Mouse (Mus musculus) liver, embryonic 14.5 days (tissue): Measurements from ENCODE around the gene Mrps7. TPM values are rescaled to one million over a fixed set of nuclear protein-coding genes. Genes with fewer than 3 reads are reported as not detected.

Experiments used
- ATAC-seq: fragments of 200-750 bp; cut with Nextera tagmentation; 2 replicates; pipeline ENCODE4 v1.8.0; 2017; ENCODE audit warnings: moderate number of reproducible peaks, mild to moderate bottlenecking, moderate library complexity; ENCODE audit not compliant: insufficient read depth
- DNase-seq, 3 experiments: peaks; one replicate each; pipeline ENCODE4 v3.0.0-alpha.2; 2012 to 2013; ENCODE audit warnings: low read depth in 3 of 3, low spot score in 3 of 3
- H3K27ac ChIP-seq: fragments of 300-500 bp; sonication (generic); 2 replicates; pipeline ENCODE4 v1.5.1; 2014; ENCODE audit warnings: moderate library complexity, mild to moderate bottlenecking, control low read depth, inconsistent platforms
- H3K27me3 ChIP-seq: fragments of 300-500 bp; sonication (generic); 2 replicates; pipeline ENCODE4 v1.6.1; 2014; ENCODE audit warnings: mild to moderate bottlenecking, low read length, moderate library complexity; ENCODE audit not compliant: control insufficient read depth, insufficient read depth
- H3K36me3 ChIP-seq: fragments of 300-500 bp; sonication (generic); replicated peaks from 2 replicates; pipeline ENCODE4 v1.6.1; 2014; ENCODE audit warnings: low read depth; ENCODE audit not compliant: control insufficient read depth, insufficient read depth
- H3K4me1 ChIP-seq, 2 experiments: fragments of 200-500 bp in 1 of 2; fragments of 300-500 bp in 1 of 2; sonication (generic) in 1 of 2; replicated peaks; 2 replicates each; pipeline ENCODE4 v1.6.1; 2012 to 2014; ENCODE audit warnings: antibody characterized with exemption in 1 of 2, inconsistent platforms in 1 of 2, low read length in 1 of 2; ENCODE audit not compliant: control insufficient read depth in 2 of 2, insufficient read depth in 2 of 2
- H3K4me2 ChIP-seq: fragments of 300-500 bp; sonication (generic); 2 replicates; pipeline ENCODE4 v1.6.1; 2014; ENCODE audit warnings: low read depth, mild to moderate bottlenecking, control low read depth, moderate library complexity
- H3K4me3 ChIP-seq, 2 experiments: fragments of 200-500 bp in 1 of 2; fragments of 300-500 bp in 1 of 2; sonication (generic) in 1 of 2; 2 replicates each; pipeline ENCODE4 v1.5.1; 2012 to 2014; ENCODE audit warnings: low read depth in 2 of 2, low read length in 2 of 2, mild to moderate bottlenecking in 2 of 2, control low read depth in 1 of 2, inconsistent platforms in 1 of 2, moderate library complexity in 1 of 2; ENCODE audit not compliant: insufficient read depth in 1 of 2
- H3K9ac ChIP-seq: fragments of 300-500 bp; sonication (generic); replicated peaks from 2 replicates; pipeline ENCODE4 v1.6.1; 2014; ENCODE audit warnings: mild to moderate bottlenecking, control low read depth, moderate library complexity
- H3K9me3 ChIP-seq: fragments of 300-500 bp; sonication (generic); 2 replicates; pipeline ENCODE4 v1.6.1; 2016; ENCODE audit warnings: low read length, mixed read lengths; ENCODE audit not compliant: control insufficient read depth
- CTCF ChIP-seq: IDR thresholded peaks from 2 replicates; pipeline ENCODE4 v1.5.1; 2016; ENCODE audit warnings: antibody characterized with exemption, low read depth, control low read depth
- EP300 ChIP-seq: IDR thresholded peaks from 2 replicates; pipeline ENCODE4 v1.6.1; 2016; ENCODE audit warnings: antibody characterized with exemption, low read depth
- WGBS: fragments of 180-500 bp; shearing (Covaris S2); extraction: QIAGEN DNeasy Blood & Tissue Kit; methylation state at CpG from one replicate; pipeline ENCODE4 v1.1.7; 2014; ENCODE audit not compliant: insufficient replicate concordance; 5-methylcytosine and 5-hydroxymethylcytosine counted together
- polyA plus RNA-seq, 2 experiments: library from polyadenylated mRNA; depleted of rRNA in 1 of 2; stranded (reverse) in 1 of 2; unstranded in 1 of 2; fragments of >200 nt; fragmentation: Nextera tagmentation in 1 of 2; extraction: Ambion mirVana in 1 of 2; gene quantifications; 2 replicates each; pipeline versions ENCODE4 v1.2.1 to v1.2.3; 2012 to 2014

Gene Mrps7
- polyA plus RNA-seq, 2 experiments, result 24.1 to 52.6 TPM

- WGBS, result 20% methylated on average over 3 of the region's 3 CpGs
- DNase-seq (peak in 1 of 3 experiments; percentile 47), ATAC-seq (no peak)
- Histone ChIP-seq H3K36me3 (no peaks in the 10 kb centered on the region), H3K4me3 (no peak overlapping the region), H3K27me3 (no peaks in the 10 kb centered on the region), H3K4me1 (peaks cover 0 to 14% of the 10 kb centered on the region in 2 experiments; a peak in 3 of 4 replicates), H3K27ac (no peak overlapping the region), H3K4me2 (peak overlapping the region; percentile 7), H3K9ac (no peak overlapping the region), H3K9me3 (no peaks in the 10 kb centered on the region)
- TF ChIP-seq CTCF (peak; percentile 79), EP300 (no peak)
Measured at GRCm38 (mm10) chr11:115631505-115631890, 27.8 kb downstream of the Mrps7 start.

DNA sequence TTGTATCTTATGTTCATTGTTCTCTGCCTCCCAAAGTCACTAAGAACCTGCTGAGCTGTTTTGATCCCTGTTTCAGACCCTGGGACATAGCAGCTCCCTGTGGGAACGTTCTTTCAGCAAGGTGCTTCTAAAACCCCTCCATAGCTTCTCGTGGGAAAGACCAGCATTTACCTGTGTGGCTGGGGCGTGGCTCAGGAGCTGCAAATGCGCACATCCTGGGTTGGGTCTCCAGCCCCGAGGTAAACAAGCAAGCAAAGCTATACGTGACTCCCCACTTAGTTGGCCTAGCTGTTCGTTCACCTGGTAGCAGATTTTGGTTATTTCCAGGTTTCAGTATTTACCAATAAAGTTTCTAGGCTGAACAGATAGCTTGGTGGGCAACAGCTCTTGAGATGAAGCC lies 28.5 kb downstream of the Mrps7 start:
- Histone ChIP-seq H3K4me1 (peaks cover 0 to 10% of the 10 kb centered on the region in 2 experiments; a peak in 2 of 4 replicates), H3K27ac (no peak overlapping the region), H3K27me3 (no peaks in the 10 kb centered on the region), H3K4me2 (no peak overlapping the region), H3K9me3 (no peaks in the 10 kb centered on the region), H3K4me3 (no peak overlapping the region), H3K9ac (no peak overlapping the region), H3K36me3 (no peaks in the 10 kb centered on the region)
- TF ChIP-seq EP300 (no peak), CTCF (no peak)
- DNase-seq, result no peak
- WGBS, result 63% methylated on average over 7 of the region's 7 CpGs
- no peak for ATAC-seq

GRCm38 (mm10) chr11:115632862-115633261 lies 29.1 kb downstream of the Mrps7 start:
- H3K9me3 ChIP-seq, result no peaks in the 10 kb centered on the region
- no peaks in the 10 kb centered on the region for H3K27me3 ChIP-seq
- no peak for TF ChIP-seq EP300
- no peak for TF ChIP-seq CTCF
- no peak overlapping the region for H3K4me3 ChIP-seq
- no peak for DNase-seq
- H3K36me3 ChIP-seq, result no peaks in the 10 kb centered on the region
- 71% methylated on average over 10 of the region's 10 CpGs for WGBS
- peaks cover 0 to 9% of the 10 kb centered on the region in 2 experiments; a peak in 2 of 4 replicates for H3K4me1 ChIP-seq
- no peak for ATAC-seq
- H3K9ac ChIP-seq, result no peak overlapping the region
- H3K27ac ChIP-seq, result no peak overlapping the region
- no peak overlapping the region for H3K4me2 ChIP-seq

DNA sequence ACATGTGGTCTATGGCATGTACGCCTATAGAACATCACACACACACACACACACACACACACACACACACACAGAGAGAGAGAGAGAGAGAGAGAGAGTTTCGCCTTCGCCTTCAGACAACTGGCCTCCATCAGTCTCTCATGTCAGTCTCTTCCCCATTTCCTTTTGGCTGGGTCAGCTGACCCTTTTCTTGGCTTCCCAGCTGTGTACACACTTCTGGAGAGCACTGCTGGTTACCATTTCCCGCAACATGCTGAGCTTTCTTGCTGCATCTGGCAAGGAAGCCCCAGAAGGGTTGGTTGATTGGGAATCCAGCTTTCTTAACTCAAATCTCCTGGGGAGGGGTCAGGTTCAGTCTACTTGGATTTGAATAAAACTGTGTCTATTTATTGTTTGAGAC lies 30.4 kb downstream of the Mrps7 start:
- H3K4me3 ChIP-seq, result no peak overlapping the region
- no peak overlapping the region for H3K9ac ChIP-seq
- H3K4me1 ChIP-seq, result peaks cover 0 to 6% of the 10 kb centered on the region in 2 experiments; a peak in 1 of 4 replicates
- H3K27ac ChIP-seq, result no peak overlapping the region
- no peak for DNase-seq
- H3K9me3 ChIP-seq, result no peaks in the 10 kb centered on the region
- no peaks in the 10 kb centered on the region for H3K27me3 ChIP-seq
- H3K4me2 ChIP-seq, result no peak overlapping the region
- 73% methylated on average over 4 of the region's 4 CpGs for WGBS
- no peaks in the 10 kb centered on the region for H3K36me3 ChIP-seq
- TF ChIP-seq CTCF (no peak), EP300 (no peak)
- no peak for ATAC-seq

DNA sequence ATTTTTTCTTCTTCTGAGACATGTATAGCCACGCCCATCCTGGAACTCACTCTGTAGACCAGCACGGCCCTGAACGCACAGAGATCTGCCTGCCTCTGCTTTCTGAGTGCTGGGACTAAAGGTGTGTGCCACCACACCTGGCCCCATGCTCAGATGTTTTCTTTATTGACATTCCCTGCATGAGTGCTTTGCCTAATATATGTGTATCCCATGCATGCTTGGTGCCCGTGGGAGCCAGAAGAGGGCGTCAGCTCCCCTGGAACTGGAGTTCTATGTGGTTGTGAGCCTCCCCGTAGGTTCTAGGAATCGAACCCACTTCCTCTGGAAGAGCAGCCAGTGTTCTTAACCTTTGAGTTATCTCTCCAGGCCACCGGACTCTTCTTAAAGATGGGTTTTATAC lies 31.3 kb downstream of the Mrps7 start:
- Histone ChIP-seq H3K27me3 (no peaks in the 10 kb centered on the region), H3K4me2 (no peak overlapping the region), H3K27ac (no peak overlapping the region), H3K36me3 (no peaks in the 10 kb centered on the region), H3K9ac (no peak overlapping the region), H3K9me3 (no peaks in the 10 kb centered on the region), H3K4me1 (peaks cover 0 to 6% of the 10 kb centered on the region in 2 experiments; a peak in 2 of 4 replicates), H3K4me3 (no peak overlapping the region)
- TF ChIP-seq EP300 (no peak), CTCF (no peak)
- DNase-seq, result no peak
- ATAC-seq, result no peak
- 55% methylated on average over 8 of the region's 8 CpGs for WGBS
